Comparison of ENCODE assay signal across 18 mouse cellular contexts in the genomic region with DNA sequence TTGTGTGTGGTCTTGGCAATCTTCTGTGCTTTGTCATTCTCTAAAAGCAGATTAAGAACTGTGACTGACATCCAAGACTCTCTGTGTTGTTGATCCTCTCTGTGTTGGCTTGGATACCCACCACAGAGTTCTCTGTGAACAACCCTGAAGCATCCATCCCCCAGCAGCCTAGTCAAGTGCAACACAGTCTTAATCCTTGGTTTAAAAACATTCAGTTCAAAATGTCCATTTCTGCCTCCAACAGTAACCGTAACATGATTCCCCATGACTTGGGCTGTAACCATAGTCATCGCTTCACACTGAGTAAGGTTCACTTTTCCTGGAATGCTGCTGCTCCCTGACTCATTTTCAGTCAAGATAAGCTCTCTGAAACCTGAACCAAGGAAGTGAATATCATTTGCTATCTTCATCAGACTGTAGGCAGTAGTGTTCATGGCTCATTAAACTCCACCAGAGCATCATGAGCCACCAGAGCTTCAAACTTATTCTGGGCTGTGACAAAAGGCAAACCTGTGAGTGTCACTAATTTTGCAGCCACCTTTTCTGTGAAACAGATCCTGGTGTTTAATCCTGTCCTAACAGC.
"Had no signal": no experiment of that assay in that cellular context is flagged by ENCODE, and none has a peak within 500 bp of the region (broad histone marks: within the 10 kb centered on the region; RNA-seq: fewer than 3 reads in every experiment).

No protein-coding gene starts in this region.

- H3K9me3 ChIP-seq: midbrain, embryonic 13.5 days; neural tube, embryonic 13.5 days; neural tube, embryonic 15.5 days had no signal

- H3K9ac ChIP-seq: lung, embryonic 14.5 days; midbrain, embryonic 13.5 days; neural tube, embryonic 13.5 days; neural tube, embryonic 15.5 days had no signal

- DNase-seq: lung, adult 18-20 months; lung, embryonic 14.5 days; lung, postnatal 10 days; lung, postnatal 4 days; retina, postnatal 1 day; right cerebral cortex, adult 18-20 months; right cerebral cortex, postnatal 25 days; right cerebral cortex, postnatal 4 days; spleen, adult 18-20 months; thymus, adult 18-20 months; thymus, postnatal 14 days; thymus, postnatal 36 days had no signal

- H3K4me2 ChIP-seq: lung, embryonic 14.5 days; midbrain, embryonic 11.5 days; midbrain, embryonic 13.5 days; neural tube, embryonic 13.5 days; neural tube, embryonic 15.5 days had no signal

- H3K4me3 ChIP-seq: midbrain, embryonic 13.5 days; myocyte; neural tube, embryonic 13.5 days; neural tube, embryonic 15.5 days had no signal

- H3K4me1 ChIP-seq: midbrain, embryonic 13.5 days; neural tube, embryonic 13.5 days; neural tube, embryonic 15.5 days had no signal

- ATAC-seq: midbrain, embryonic 13.5 days; midbrain, embryonic 16.5 days had no signal

- H3K36me3 ChIP-seq: midbrain, embryonic 13.5 days; neural tube, embryonic 13.5 days; neural tube, embryonic 15.5 days had no signal

- H3K27ac ChIP-seq: midbrain, embryonic 13.5 days; neural tube, embryonic 13.5 days; neural tube, embryonic 15.5 days had no signal

- H3K27me3 ChIP-seq: midbrain, embryonic 13.5 days; neural tube, embryonic 13.5 days; neural tube, embryonic 15.5 days had no signal
